Mouse (Mus musculus): ENCODE data around the gene Astn1.

The Astn1 gene

GRCm38 (mm10) chr1:158422739-158423138 lies 60.7 kb downstream of the Astn1 start:
- no peak for DNase-seq

DNA sequence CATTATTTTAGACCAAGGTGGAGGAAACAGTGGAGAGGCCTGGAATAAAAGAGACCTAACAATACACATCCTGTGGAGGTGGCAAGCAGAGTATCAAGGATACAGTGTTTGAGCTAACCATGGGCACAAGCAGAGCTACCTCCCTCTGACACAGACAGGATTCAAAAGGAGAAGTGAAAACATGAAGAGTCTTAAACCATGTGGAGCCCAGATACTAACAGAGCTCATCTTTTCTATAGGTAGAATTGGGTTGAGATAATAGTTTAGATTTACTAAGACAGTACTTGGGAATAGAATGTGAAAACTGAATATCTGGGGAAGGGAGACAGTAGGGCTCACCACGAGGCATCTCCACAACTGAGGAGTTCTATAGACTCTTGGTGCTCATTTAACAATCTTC lies 84.0 kb downstream of the Astn1 start:
- no peak for DNase-seq

GRCm38 (mm10) chr1:158447956-158448355 lies 85.9 kb downstream of the Astn1 start:
- no peak for DNase-seq

- no peak for DNase-seq
Measured at GRCm38 (mm10) chr1:158452675-158453074, 90.6 kb downstream of the Astn1 start.

- no peak for DNase-seq
Measured at GRCm38 (mm10) chr1:158453587-158453986, 91.5 kb downstream of the Astn1 start.

DNA sequence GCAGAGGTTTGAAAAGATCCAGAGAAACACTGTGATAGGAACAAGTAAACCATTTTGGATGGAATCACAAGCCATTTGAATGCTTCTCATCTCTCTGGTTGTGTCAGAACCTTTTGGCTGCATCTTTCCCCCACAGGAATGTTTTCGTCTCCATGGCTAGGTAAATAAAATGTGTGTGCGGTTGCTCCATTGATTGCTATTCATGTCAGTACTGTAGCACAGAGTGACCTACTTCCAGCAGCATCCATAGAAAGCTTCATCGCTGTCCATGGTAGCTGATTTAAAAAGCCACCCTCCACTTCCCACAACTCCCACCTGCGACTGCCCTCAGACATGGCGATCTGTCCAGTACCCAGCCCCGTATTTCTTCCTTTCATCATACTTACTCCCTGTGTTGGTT lies 101.9 kb downstream of the Astn1 start:
- no peak for DNase-seq

- DNase-seq: no peak
Measured at GRCm38 (mm10) chr1:158465286-158465685, 103.2 kb downstream of the Astn1 start.

DNA sequence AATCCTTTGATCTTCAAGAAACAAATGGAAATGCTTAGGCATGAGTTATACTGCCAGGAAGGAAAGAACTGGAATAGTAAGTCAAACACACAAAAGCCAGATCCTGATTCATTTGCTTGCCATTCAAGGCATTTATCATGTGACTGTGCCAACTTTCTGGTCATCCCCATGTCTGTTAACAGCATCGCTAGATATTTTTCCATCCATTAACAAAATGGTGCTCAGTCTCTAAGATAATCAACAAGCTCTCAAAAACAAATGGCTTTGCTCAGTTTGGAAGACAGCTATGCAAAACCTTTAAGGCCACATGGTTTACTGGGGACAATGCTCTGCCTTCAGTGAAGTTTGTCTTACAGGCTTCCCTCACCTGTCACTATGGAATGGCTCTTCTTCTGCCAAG lies 115.8 kb downstream of the Astn1 start:
- no peak for DNase-seq

GRCm38 (mm10) chr1:158480285-158480684 lies 118.2 kb downstream of the Astn1 start:
- no peak for DNase-seq

GRCm38 (mm10) chr1:158483733-158484132 lies 121.7 kb downstream of the Astn1 start:
- DNase-seq: no peak

DNA sequence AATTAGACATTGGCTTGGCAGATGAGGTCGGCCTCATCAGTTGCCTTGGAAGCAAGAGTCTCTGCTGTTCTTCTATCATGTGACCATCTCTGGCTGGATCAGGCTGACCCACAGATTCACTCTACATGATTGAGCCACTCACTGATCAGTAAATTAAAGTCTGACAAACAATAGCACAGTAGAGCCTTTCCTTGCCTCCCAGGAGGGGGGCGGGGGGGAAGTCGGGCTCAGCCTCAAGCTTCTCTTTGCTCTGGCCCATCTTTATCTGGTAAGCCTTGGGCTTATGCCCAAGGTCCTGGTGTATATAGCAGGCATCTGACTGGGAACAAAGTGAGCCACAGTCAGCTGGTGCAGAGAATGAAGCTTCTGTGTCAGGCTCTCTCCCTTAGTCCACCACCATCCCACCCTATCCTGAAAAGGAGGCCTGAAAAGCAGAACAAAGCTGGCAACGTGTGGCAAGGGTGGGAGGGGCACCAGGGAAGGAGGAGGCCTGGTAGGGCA lies 127.5 kb downstream of the Astn1 start:
- DNase-seq: no peak

GRCm38 (mm10) chr1:158490175-158490574 lies 128.1 kb downstream of the Astn1 start:
- DNase-seq: no peak

DNA sequence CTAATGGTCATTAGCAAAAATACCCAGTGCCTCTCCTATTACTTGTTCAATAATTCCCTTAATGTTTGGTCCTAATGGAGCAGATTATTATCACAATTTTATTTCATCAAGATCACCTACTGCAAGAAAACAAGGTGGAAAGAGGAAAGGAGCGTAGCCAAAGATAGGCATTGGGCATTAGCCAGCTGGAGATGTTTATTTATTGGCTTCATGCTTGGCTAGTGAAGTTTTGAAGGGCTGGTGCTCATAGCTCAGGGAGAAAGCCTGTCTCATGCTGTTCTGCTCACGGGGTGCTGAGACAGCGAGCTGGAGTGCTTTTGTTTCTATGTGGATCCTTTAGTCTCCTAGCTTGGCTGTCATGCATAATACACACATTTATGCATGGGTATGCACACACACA lies 131.2 kb downstream of the Astn1 start:
- DNase-seq: no peak

GRCm38 (mm10) chr1:158500140-158500539 lies 138.1 kb downstream of the Astn1 start:
- DNase-seq: no peak

- no peak for DNase-seq
Measured at GRCm38 (mm10) chr1:158501019-158501418, 138.9 kb downstream of the Astn1 start.

GRCm38 (mm10) chr1:158507610-158508009 lies 145.5 kb downstream of the Astn1 start:
- DNase-seq: no peak

GRCm38 (mm10) chr1:158509112-158509855 lies 147.2 kb downstream of the Astn1 start:
- no peak for DNase-seq

- peak; percentile 25 for DNase-seq
Measured at GRCm38 (mm10) chr1:158510478-158511207, 148.6 kb downstream of the Astn1 start.

DNA sequence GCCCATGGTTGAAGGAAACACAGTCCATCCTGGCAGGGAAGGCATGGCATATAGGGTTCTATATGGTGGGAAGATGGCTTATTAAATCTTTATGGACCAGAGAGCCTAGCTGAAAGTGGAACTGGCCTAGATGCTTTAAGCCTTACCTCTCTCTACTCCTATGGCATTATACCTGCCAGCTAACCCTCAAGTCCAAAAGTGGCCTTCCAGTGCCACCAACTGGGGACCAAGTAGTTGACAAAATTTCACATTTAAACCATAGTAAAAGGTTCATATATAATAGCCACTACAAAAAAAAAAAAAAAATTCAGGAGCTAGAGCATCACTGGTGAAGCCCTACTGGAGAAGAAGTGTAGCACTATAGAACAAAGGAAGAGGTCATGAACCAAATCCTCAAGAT lies 150.0 kb downstream of the Astn1 start:
- DNase-seq: no peak

DNA sequence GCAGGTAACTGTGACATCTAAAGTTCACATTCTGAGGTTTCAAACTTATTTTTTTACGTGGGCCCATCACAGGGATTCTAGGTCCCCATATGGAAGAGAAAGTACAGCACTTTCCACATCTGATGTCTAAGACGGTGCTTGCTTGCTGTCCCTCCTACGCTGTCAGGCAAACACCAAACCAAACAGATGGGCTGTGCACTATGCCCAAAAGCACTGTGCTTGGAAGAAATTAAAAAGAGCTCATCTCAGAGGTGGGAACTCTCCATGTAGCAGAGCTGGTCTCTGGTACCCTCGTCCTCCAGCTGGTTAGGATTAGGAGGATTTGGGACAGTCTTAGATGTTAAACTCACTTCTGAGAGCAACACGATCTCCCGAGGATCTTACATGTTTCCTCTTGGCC lies 150.6 kb downstream of the Astn1 start:
- no peak for DNase-seq

DNA sequence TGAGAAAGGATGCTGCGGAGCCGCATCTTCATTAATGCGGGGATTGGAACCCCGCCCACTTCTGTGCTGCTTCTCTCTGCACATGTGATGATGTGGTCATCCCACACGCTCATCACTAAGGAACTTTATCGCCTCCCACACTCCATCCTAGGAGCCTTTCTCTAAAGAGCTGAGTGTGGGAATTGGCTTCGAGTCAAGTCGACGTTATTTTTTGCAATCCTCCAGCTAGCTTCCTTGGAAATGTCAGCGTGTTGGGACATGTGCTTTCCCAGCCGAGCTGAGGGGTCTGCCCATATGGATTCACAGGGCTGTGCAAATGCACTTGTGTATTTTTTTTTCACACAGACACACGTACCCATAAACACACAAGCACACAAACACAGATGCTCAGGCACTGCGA lies 151.5 kb downstream of the Astn1 start:
- DNase-seq: peak; percentile 80

- no peak for DNase-seq
Measured at GRCm38 (mm10) chr1:158516558-158516957, 154.5 kb downstream of the Astn1 start.

GRCm38 (mm10) chr1:158536195-158536594 lies 174.1 kb downstream of the Astn1 start:
- DNase-seq: no peak

- DNase-seq: no peak
Measured at GRCm38 (mm10) chr1:158536867-158537266, 174.8 kb downstream of the Astn1 start.

All from right cerebral cortex, postnatal 14 days (tissue).